Mouse (Mus musculus) spleen, adult 12 weeks (tissue): ENCODE data around the gene Gm48552.

Source experiments
- DNase-seq: peaks from one replicate; pipeline ENCODE4 v3.0.0; 2022; ENCODE audit warnings: low spot score

The Gm48552 gene

GRCm38 (mm10) chr10:81387716-81388115 lies 1.1 kb upstream of the Gm48552 start:
- no peak for DNase-seq

GRCm38 (mm10) chr10:81389373-81389772 lies 568 bp downstream of the Gm48552 start:
- DNase-seq = no peak

GRCm38 (mm10) chr10:81389801-81390677 lies 1.2 kb downstream of the Gm48552 start:
- peak; percentile 67 for DNase-seq

GRCm38 (mm10) chr10:81390678-81390965 lies 1.8 kb downstream of the Gm48552 start:
- DNase-seq = no peak

- no peak for DNase-seq
Observed at GRCm38 (mm10) chr10:81392270-81392669, 3.5 kb downstream of the Gm48552 start.

- no peak for DNase-seq
Observed at GRCm38 (mm10) chr10:81392781-81393185, 4.0 kb downstream of the Gm48552 start, which contains the start of gene Smim24. TSS of gene Smim24 (plus strand) at chr10:81393051.

- DNase-seq = no peak
Observed at GRCm38 (mm10) chr10:81393456-81394063, 4.8 kb downstream of the Gm48552 start.

- peak; percentile 62 for DNase-seq
Observed at GRCm38 (mm10) chr10:81395127-81395526, 6.3 kb downstream of the Gm48552 start.

- DNase-seq = no peak
Observed at GRCm38 (mm10) chr10:81395865-81396264, 7.1 kb downstream of the Gm48552 start.

- DNase-seq = no peak
Observed at GRCm38 (mm10) chr10:81396749-81397148, 7.9 kb downstream of the Gm48552 start.

- no peak for DNase-seq
Observed at GRCm38 (mm10) chr10:81399296-81399695, 10.5 kb downstream of the Gm48552 start.

- no peak for DNase-seq
Observed at GRCm38 (mm10) chr10:81399798-81400308, 11.0 kb downstream of the Gm48552 start.

- DNase-seq = no peak
Observed at GRCm38 (mm10) chr10:81400371-81401204, 11.8 kb downstream of the Gm48552 start.

- no peak for DNase-seq
Observed at GRCm38 (mm10) chr10:81401205-81401520, 12.4 kb downstream of the Gm48552 start.

GRCm38 (mm10) chr10:81401521-81402226 lies 12.9 kb downstream of the Gm48552 start:
- no peak for DNase-seq

GRCm38 (mm10) chr10:81402227-81402765 lies 13.5 kb downstream of the Gm48552 start:
- no peak for DNase-seq

GRCm38 (mm10) chr10:81403511-81403910 lies 14.7 kb downstream of the Gm48552 start:
- DNase-seq = no peak

- no peak for DNase-seq
Observed at GRCm38 (mm10) chr10:81404082-81404481, 15.3 kb downstream of the Gm48552 start.

- DNase-seq = no peak
Observed at GRCm38 (mm10) chr10:81404720-81405119, 15.9 kb downstream of the Gm48552 start.

GRCm38 (mm10) chr10:81405588-81406201 lies 16.9 kb downstream of the Gm48552 start:
- DNase-seq = peak; percentile 58
